Mouse (Mus musculus) NIH3T3 (cell line): ENCODE measurements around the gene Tnni2.

Experiments used
- DNase-seq: peaks from one replicate; pipeline ENCODE4 v3.0.0-alpha.2; 2012; ENCODE audit warnings: low read depth

Tnni2 gene

GRCm38 (mm10) chr7:142460636-142461077 is 19.0 kb downstream of the Tnni2 start, which contains the start of gene Lsp1:
Gene Lsp1 (plus strand): TSS chr7:142460809.
- no peak for DNase-seq

GRCm38 (mm10) chr7:142461446-142461845 is 19.8 kb downstream of the Tnni2 start:
- DNase-seq, result no peak

- DNase-seq, result no peak
Observed at GRCm38 (mm10) chr7:142462190-142462589, 20.6 kb downstream of the Tnni2 start.

- DNase-seq, result no peak
Observed at GRCm38 (mm10) chr7:142462594-142463078, 21.0 kb downstream of the Tnni2 start.

- peak; percentile 47 for DNase-seq
Observed at GRCm38 (mm10) chr7:142470171-142470691, 28.6 kb downstream of the Tnni2 start.

GRCm38 (mm10) chr7:142470808-142471413 is 29.3 kb downstream of the Tnni2 start:
- peak; percentile 95 for DNase-seq

- DNase-seq, result peak; percentile 27
Observed at GRCm38 (mm10) chr7:142471414-142471861, 29.8 kb downstream of the Tnni2 start.

GRCm38 (mm10) chr7:142471884-142472570 is 30.4 kb downstream of the Tnni2 start:
- no peak for DNase-seq

- no peak for DNase-seq
Observed at GRCm38 (mm10) chr7:142472936-142473335, 31.3 kb downstream of the Tnni2 start.

- no peak for DNase-seq
Observed at GRCm38 (mm10) chr7:142473476-142473875, 31.9 kb downstream of the Tnni2 start.

GRCm38 (mm10) chr7:142474799-142475198 is 33.2 kb downstream of the Tnni2 start:
- DNase-seq, result no peak

GRCm38 (mm10) chr7:142475641-142476040 is 34.0 kb downstream of the Tnni2 start:
- DNase-seq, result no peak

GRCm38 (mm10) chr7:142476271-142476670 is 34.7 kb downstream of the Tnni2 start:
- no peak for DNase-seq

- no peak for DNase-seq
Observed at GRCm38 (mm10) chr7:142476795-142477452, 35.3 kb downstream of the Tnni2 start.

- DNase-seq, result no peak
Observed at GRCm38 (mm10) chr7:142478001-142478400, 36.4 kb downstream of the Tnni2 start.

GRCm38 (mm10) chr7:142478574-142478973 is 37.0 kb downstream of the Tnni2 start:
- DNase-seq, result no peak

GRCm38 (mm10) chr7:142479307-142479706 is 37.7 kb downstream of the Tnni2 start:
- no peak for DNase-seq

- DNase-seq, result no peak
Observed at GRCm38 (mm10) chr7:142479886-142480285, 38.3 kb downstream of the Tnni2 start.

- DNase-seq, result no peak
Observed at GRCm38 (mm10) chr7:142480661-142481060, 39.1 kb downstream of the Tnni2 start.

- peak; percentile 88 for DNase-seq
Observed at GRCm38 (mm10) chr7:142481186-142481567, 39.6 kb downstream of the Tnni2 start.

- peak; percentile 83 for DNase-seq
Observed at GRCm38 (mm10) chr7:142481568-142482255, 40.1 kb downstream of the Tnni2 start.

- peak; percentile 78 for DNase-seq
Observed at GRCm38 (mm10) chr7:142482256-142482609, 40.6 kb downstream of the Tnni2 start.
